ENCODE assay signal across 12 mouse cellular contexts in genomic region chr4:129384440-129384839, GRCm38 (mm10). TPM values are rescaled to one million over a fixed set of nuclear protein-coding genes. Genes with fewer than 3 reads are reported as not detected.
DNase-seq lines count a peak whose midpoint lies in the region; ATAC-seq and TF ChIP-seq lines count a peak whose summit lies in the region.
"Had no signal": no experiment of that assay in that cellular context is flagged by ENCODE, and none has a peak within 500 bp of the region (broad histone marks: within the 10 kb centered on the region; RNA-seq: fewer than 3 reads in every experiment).

No protein-coding gene starts in this region.

- H3K27me3 ChIP-seq in heart, adult 2 months (ENCODE audit: control insufficient read depth, insufficient read depth, low read length): no peaks in the 10 kb centered on the region
- H3K27me3 ChIP-seq in heart, embryonic 10.5 days (ENCODE audit: insufficient read depth, poor library complexity, severe bottlenecking): peaks cover 5% of the 10 kb centered on the region; the same call in 1 of the 2 replicates
- no peaks in the 10 kb centered on the region for H3K27me3 ChIP-seq in hindbrain, embryonic 14.5 days (ENCODE audit: control insufficient read depth, insufficient read depth, low read length)
- peaks cover 6% of the 10 kb centered on the region; the same call in 1 of the 2 replicates for H3K27me3 ChIP-seq in forebrain, embryonic 13.5 days

- no peak overlapping the region for H3K9ac ChIP-seq in heart, adult 2 months (ENCODE audit: low read depth, low read length)
- H3K9ac ChIP-seq in hindbrain, embryonic 14.5 days: no peak overlapping the region
- no peak overlapping the region for H3K9ac ChIP-seq in forebrain, embryonic 13.5 days
- H3K9ac ChIP-seq: embryonic facial prominence, embryonic 12.5 days; limb, embryonic 13.5 days had no signal

- peaks cover 3% of the 10 kb centered on the region; the same call in 1 of the 2 replicates for H3K4me1 ChIP-seq in heart, adult 2 months (ENCODE audit: control insufficient read depth, insufficient read depth, low read length)
- no peaks in the 10 kb centered on the region; the same call in 1 of the 2 replicates for H3K4me1 ChIP-seq in heart, embryonic 10.5 days
- no peaks in the 10 kb centered on the region for H3K4me1 ChIP-seq in hindbrain, embryonic 14.5 days (replicated peaks; ENCODE audit: control insufficient read depth, insufficient read depth, low read length)
- H3K4me1 ChIP-seq in forebrain, embryonic 13.5 days: no peaks in the 10 kb centered on the region
- H3K4me1 ChIP-seq: embryonic facial prominence, embryonic 12.5 days; limb, embryonic 13.5 days had no signal

- H3K9me3 ChIP-seq in heart, embryonic 10.5 days: no peaks in the 10 kb centered on the region
- H3K9me3 ChIP-seq in hindbrain, embryonic 14.5 days (ENCODE audit: control insufficient read depth, low read length): no peaks in the 10 kb centered on the region
- H3K9me3 ChIP-seq in forebrain, embryonic 13.5 days (replicated peaks): no peaks in the 10 kb centered on the region
- H3K9me3 ChIP-seq: embryonic facial prominence, embryonic 12.5 days; limb, embryonic 13.5 days had no signal

- intact Hi-C loops in heart, adult 2 months (cut with DNase I): no loop called here

- TF ChIP-seq CTCF in heart, adult 2 months (IDR thresholded peaks at IDR 0.05): no peak; the same call in 1 of the 2 replicates

- WGBS in heart, adult 2 months: 22% methylated on average over 6 of the region's 6 CpGs
- WGBS in heart, embryonic 10.5 days: 24% methylated on average over 6 of the region's 6 CpGs
- WGBS in hindbrain, embryonic 14.5 days: 46% methylated on average over 6 of the region's 6 CpGs
- WGBS in forebrain, embryonic 13.5 days: 39% methylated on average over 6 of the region's 6 CpGs

- H3K79me2 ChIP-seq in heart, adult 2 months (replicated peaks; ENCODE audit: control insufficient read depth, insufficient read depth, low read length): no peaks in the 10 kb centered on the region

- no peak overlapping the region for H3K4me2 ChIP-seq in hindbrain, embryonic 14.5 days (replicated peaks)
- no peak overlapping the region for H3K4me2 ChIP-seq in forebrain, embryonic 13.5 days
- H3K4me2 ChIP-seq: embryonic facial prominence, embryonic 12.5 days; limb, embryonic 13.5 days had no signal

- TF ChIP-seq POLR2A in heart, adult 2 months (IDR thresholded peaks at IDR 0.05; ENCODE audit: insufficient read depth, low read depth, low read length): no peak

- H3K4me3 ChIP-seq in heart, adult 2 months: no peak overlapping the region
- H3K4me3 ChIP-seq in heart, embryonic 10.5 days: no peak overlapping the region
- H3K4me3 ChIP-seq in hindbrain, embryonic 14.5 days (replicated peaks; ENCODE audit: low read length): no peak overlapping the region
- no peak overlapping the region for H3K4me3 ChIP-seq in forebrain, embryonic 13.5 days
- H3K4me3 ChIP-seq: embryonic facial prominence, embryonic 12.5 days; limb, embryonic 13.5 days had no signal

- DNase-seq in heart, adult 2 months: peak; percentile 36 to 61
- DNase-seq in heart, embryonic 10.5 days (ENCODE audit: low spot score): no peak
- peak; percentile 43 for DNase-seq in heart, adult 8-10 months (ENCODE audit: low spot score)
- peak; percentile 40 for DNase-seq in kidney, adult 9 months
- DNase-seq in lung, postnatal 25 days (ENCODE audit: low spot score): peak; percentile 76
- no peak for DNase-seq in cerebellum, postnatal 14 days
- DNase-seq in hindbrain, embryonic 14.5 days (ENCODE audit: low spot score): no peak
- DNase-seq: right cerebral cortex, adult 18-20 months; thymus, postnatal 25 days had no signal

- no peaks in the 10 kb centered on the region for H3K36me3 ChIP-seq in heart, adult 2 months (ENCODE audit: control insufficient read depth, insufficient read depth, low read length)
- H3K36me3 ChIP-seq in heart, embryonic 10.5 days: no peaks in the 10 kb centered on the region
- H3K36me3 ChIP-seq in hindbrain, embryonic 14.5 days (replicated peaks; ENCODE audit: control insufficient read depth, insufficient read depth): no peaks in the 10 kb centered on the region
- H3K36me3 ChIP-seq in forebrain, embryonic 13.5 days (ENCODE audit: poor library complexity, severe bottlenecking): no peaks in the 10 kb centered on the region
- H3K36me3 ChIP-seq: embryonic facial prominence, embryonic 12.5 days; limb, embryonic 13.5 days had no signal

- 0 out of 2 replicates have a peak, but pooled peaks have one; percentile 14 for TF ChIP-seq EP300 in heart, adult 2 months (IDR thresholded peaks at IDR 0.05; ENCODE audit: insufficient read depth, low read depth, low read length)

- ATAC-seq in hindbrain, embryonic 14.5 days (ENCODE audit: low FRiP score): no peak
- ATAC-seq in forebrain, embryonic 13.5 days: no peak

- no peak overlapping the region for H3K27ac ChIP-seq in heart, adult 2 months
- no peak overlapping the region for H3K27ac ChIP-seq in heart, embryonic 10.5 days
- no peak overlapping the region for H3K27ac ChIP-seq in hindbrain, embryonic 14.5 days
- H3K27ac ChIP-seq in forebrain, embryonic 13.5 days: no peak overlapping the region
- H3K27ac ChIP-seq: embryonic facial prominence, embryonic 12.5 days; limb, embryonic 13.5 days had no signal

RNA-seq across cellular contexts. Expression of gene Zbtb8a, which starts 6.5 kb away (rescaled TPM):
- 1 to 10 TPM; 2.5 to 3.5 TPM for total RNA-seq in heart, adult 2 months (2021)
- 3.2 and 5.5 TPM in 2 replicates for polyA plus RNA-seq in heart, adult 2 months (2012; rRNA removed)
- 7.5 and 9.3 TPM in 2 replicates for polyA plus RNA-seq in heart, embryonic 10.5 days (2016; fragmentation: Nextera tagmentation; extraction: Ambion mirVana)
- total RNA-seq in heart, adult 8-10 months (2022): 1 to 10 TPM; 2.1 to 3.7 (median 3.1) TPM
- 11.4 and 14.6 TPM in 2 replicates for polyA plus RNA-seq in hindbrain, embryonic 14.5 days (2014; fragmentation: Nextera tagmentation; extraction: Ambion mirVana)
- polyA plus RNA-seq in forebrain, embryonic 13.5 days (2015; fragmentation: Nextera tagmentation; extraction: Ambion mirVana): 12.9 and 13.6 TPM in 2 replicates

RNA-seq across cellular contexts. Expression of gene Zbtb8os, which starts 48.9 kb away (rescaled TPM):
- 10 to 100 TPM; 19.5 to 27.2 TPM for total RNA-seq in heart, adult 2 months (2021)
- 9.1 and 13.0 TPM in 2 replicates for polyA plus RNA-seq in heart, adult 2 months (2012; rRNA removed)
- polyA plus RNA-seq in heart, embryonic 10.5 days (2016; fragmentation: Nextera tagmentation; extraction: Ambion mirVana): 50.0 and 58.8 TPM in 2 replicates
- total RNA-seq in heart, adult 8-10 months (2022): 10 to 100 TPM; 20.6 to 30.7 (median 27.4) TPM
- polyA plus RNA-seq in hindbrain, embryonic 14.5 days (2014; fragmentation: Nextera tagmentation; extraction: Ambion mirVana): 17.7 and 23.7 TPM in 2 replicates
- 33.8 and 36.2 TPM in 2 replicates for polyA plus RNA-seq in forebrain, embryonic 13.5 days (2015; fragmentation: Nextera tagmentation; extraction: Ambion mirVana)

RNA-seq across cellular contexts. Expression of gene Rbbp4, which starts 49.3 kb away (rescaled TPM):
- 10 to 100 TPM; 67.0 to 70.7 TPM for total RNA-seq in heart, adult 2 months (2021)
- polyA plus RNA-seq in heart, adult 2 months (2012; rRNA removed): 16.8 and 34.5 TPM in 2 replicates
- polyA plus RNA-seq in heart, embryonic 10.5 days (2016; fragmentation: Nextera tagmentation; extraction: Ambion mirVana): 329 and 377 TPM in 2 replicates
- total RNA-seq in heart, adult 8-10 months (2022): 10 to 100 TPM; 57.2 to 73.7 (median 65.6) TPM
- polyA plus RNA-seq in hindbrain, embryonic 14.5 days (2014; fragmentation: Nextera tagmentation; extraction: Ambion mirVana): 251 and 261 TPM in 2 replicates
- polyA plus RNA-seq in forebrain, embryonic 13.5 days (2015; fragmentation: Nextera tagmentation; extraction: Ambion mirVana): 534 and 564 TPM in 2 replicates

RNA-seq across cellular contexts. Expression of gene Zbtb8b, which starts 56.2 kb away (rescaled TPM):
- under 1 TPM; 0.07 to 0.10 TPM for total RNA-seq in heart, adult 2 months (2021)
- 0.08 and 0.09 TPM in 2 replicates for polyA plus RNA-seq in heart, adult 2 months (2012; rRNA removed)
- 3.4 and 3.9 TPM in 2 replicates for polyA plus RNA-seq in heart, embryonic 10.5 days (2016; fragmentation: Nextera tagmentation; extraction: Ambion mirVana)
- total RNA-seq in heart, adult 8-10 months (2022): under 1 TPM; 0.09 to 0.14 (median 0.09) TPM
- 15.0 and 17.6 TPM in 2 replicates for polyA plus RNA-seq in hindbrain, embryonic 14.5 days (2014; fragmentation: Nextera tagmentation; extraction: Ambion mirVana)
- 4.3 and 5.3 TPM in 2 replicates for polyA plus RNA-seq in forebrain, embryonic 13.5 days (2015; fragmentation: Nextera tagmentation; extraction: Ambion mirVana)

Comparison
In these comparisons a context has a peak if more than half of its experiments do, and no peak if none do; other contexts are left out.
1. DNase-seq: peak in heart, adult 2 months (2 of 2), heart, adult 8-10 months (single experiment), kidney, adult 9 months (single experiment) and lung, postnatal 25 days (single experiment); none in heart, embryonic 10.5 days (single experiment), cerebellum, postnatal 14 days (0 of 2) and hindbrain, embryonic 14.5 days (single experiment).